Mouse (Mus musculus) embryonic facial prominence, embryonic 11.5 days (tissue): ENCODE data around the gene Dusp2. TPM values are rescaled to one million over a fixed set of nuclear protein-coding genes. Genes with fewer than 3 reads are reported as not detected.

Experiments
- ATAC-seq: fragments of 200-750 bp; cut with Nextera tagmentation; replicated peaks from 2 replicates; pipeline ENCODE4 v1.8.0; 2017; ENCODE audit warnings: low read depth; ENCODE audit not compliant: insufficient number of reproducible peaks, low FRiP score, low TSS enrichment
- DNase-seq: peaks from one replicate; pipeline ENCODE4 v3.0.0-alpha.2; 2015; ENCODE audit warnings: low spot score
- H3K27ac ChIP-seq: fragments of 300-500 bp; sonication (generic); replicated peaks from 2 replicates; pipeline ENCODE4 v1.5.1; 2014; ENCODE audit warnings: mild to moderate bottlenecking, low read depth, low read length, control low read depth
- H3K27me3 ChIP-seq: fragments of 300-500 bp; sonication (generic); 2 replicates; pipeline ENCODE4 v1.6.1; 2014; ENCODE audit warnings: mild to moderate bottlenecking, low read length, moderate library complexity, mixed read lengths; ENCODE audit not compliant: control insufficient read depth, insufficient read depth
- H3K36me3 ChIP-seq: fragments of 300-500 bp; sonication (generic); replicated peaks from 2 replicates; pipeline ENCODE4 v1.6.1; 2014; ENCODE audit warnings: low read depth, mild to moderate bottlenecking, low read length, moderate library complexity, mixed read lengths; ENCODE audit not compliant: control insufficient read depth, insufficient read depth
- H3K4me1 ChIP-seq: fragments of 300-500 bp; sonication (generic); 2 replicates; pipeline ENCODE4 v1.6.1; 2014; ENCODE audit warnings: low read length, mixed read lengths; ENCODE audit not compliant: control insufficient read depth, insufficient read depth
- H3K4me2 ChIP-seq: fragments of 300-500 bp; sonication (generic); 2 replicates; pipeline ENCODE4 v1.6.1; 2014; ENCODE audit warnings: low read depth, mild to moderate bottlenecking, control low read depth, low read length, moderate library complexity
- H3K4me3 ChIP-seq: fragments of 300-500 bp; sonication (generic); 2 replicates; pipeline ENCODE4 v1.5.1; 2014; ENCODE audit warnings: low read depth, low read length, control low read depth
- H3K9ac ChIP-seq: fragments of 300-500 bp; sonication (generic); replicated peaks from 2 replicates; pipeline ENCODE4 v1.6.1; 2014; ENCODE audit warnings: mild to moderate bottlenecking, control low read depth, low read length
- H3K9me3 ChIP-seq: fragments of 300-500 bp; sonication (generic); replicated peaks from 2 replicates; pipeline ENCODE4 v1.6.1; 2016; ENCODE audit warnings: mild to moderate bottlenecking, low read length, inconsistent platforms, mixed read lengths; ENCODE audit not compliant: control insufficient read depth
- WGBS: fragments of 180-500 bp; shearing (Covaris S2); extraction: QIAGEN DNeasy Blood & Tissue Kit; methylation state at CpG from one replicate; pipeline ENCODE4 v1.1.7; 2014; 5-methylcytosine and 5-hydroxymethylcytosine counted together
- polyA plus RNA-seq: library from polyadenylated mRNA; unstranded; fragments of >200 nt; fragmentation: Nextera tagmentation; extraction: Ambion mirVana; gene quantifications from 2 replicates; pipeline ENCODE4 v1.2.1, GENCODE M21; 2014

Gene Dusp2
- polyA plus RNA-seq, 1 experiment from 2014 or later, result 4.4 TPM

GRCm38 (mm10) chr2:127353881-127354280 lies 17.9 kb downstream of the Dusp2 start:
- Histone ChIP-seq H3K27ac (no peak overlapping the region), H3K9me3 (no peaks in the 10 kb centered on the region), H3K4me2 (no peak overlapping the region), H3K4me3 (no peak overlapping the region), H3K9ac (no peak overlapping the region), H3K4me1 (no peaks in the 10 kb centered on the region), H3K36me3 (no peaks in the 10 kb centered on the region), H3K27me3 (no peaks in the 10 kb centered on the region)
- ATAC-seq (no peak), DNase-seq (no peak)
- 90% methylated on average over 4 of the region's 4 CpGs for WGBS

GRCm38 (mm10) chr2:127362459-127363281 lies 26.7 kb downstream of the Dusp2 start, which contains the start of gene Adra2b:
Adra2b (plus strand) TSS chr2:127363208.
- H3K27ac ChIP-seq, result no peak within 1 kb of the TSS
- ATAC-seq (peak; percentile 66), DNase-seq (peak; percentile 84)
- H3K36me3 ChIP-seq, result no peaks in the 10 kb centered on the region
- peak within 1 kb of the TSS; percentile 22; the same call in 1 of the 2 replicates for H3K9ac ChIP-seq
- H3K4me1 ChIP-seq, result peaks cover 6% of the 10 kb centered on the region
- peak within 1 kb of the TSS; percentile 24 for H3K4me3 ChIP-seq
- peak within 1 kb of the TSS; percentile 66 for H3K4me2 ChIP-seq
- under 1% methylated on average over 42 of the region's 49 CpGs for WGBS
- no peaks in the 10 kb centered on the region for H3K9me3 ChIP-seq
- H3K27me3 ChIP-seq, result peaks cover 38% of the 10 kb centered on the region

GRCm38 (mm10) chr2:127363282-127363652 lies 27.3 kb downstream of the Dusp2 start:
- ATAC-seq, result no peak
- Histone ChIP-seq H3K36me3 (no peaks in the 10 kb centered on the region), H3K9ac (peak overlapping the region; percentile 22; the same call in 1 of the 2 replicates)

GRCm38 (mm10) chr2:127363696-127364095 lies 27.7 kb downstream of the Dusp2 start:
- Histone ChIP-seq H3K27me3 (peaks cover 38% of the 10 kb centered on the region), H3K4me2 (peak overlapping the region; percentile 66), H3K27ac (no peak overlapping the region), H3K36me3 (no peaks in the 10 kb centered on the region), H3K4me1 (peaks cover 6% of the 10 kb centered on the region), H3K9me3 (no peaks in the 10 kb centered on the region), H3K9ac (peak overlapping the region; percentile 22; the same call in 1 of the 2 replicates), H3K4me3 (peak overlapping the region; percentile 24)
- ATAC-seq (no peak), DNase-seq (no peak)
- WGBS, result 8% methylated on average over 20 of the region's 20 CpGs

More at GRCm38 (mm10) chr2:127363282-127363652, 27.3 kb downstream of the Dusp2 start:
- WGBS, result under 1% methylated on average over 28 of the region's 28 CpGs
- peak overlapping the region; percentile 66 for H3K4me2 ChIP-seq
- no peak for DNase-seq
- H3K4me3 ChIP-seq, result peak overlapping the region; percentile 24
- H3K27me3 ChIP-seq, result peaks cover 38% of the 10 kb centered on the region
- H3K4me1 ChIP-seq, result peaks cover 6% of the 10 kb centered on the region
- H3K27ac ChIP-seq, result no peak overlapping the region
- H3K9me3 ChIP-seq, result no peaks in the 10 kb centered on the region

GRCm38 (mm10) chr2:127364452-127364851 lies 28.5 kb downstream of the Dusp2 start:
- DNase-seq, result no peak
- no peak overlapping the region; the same call in 1 of the 2 replicates for H3K4me2 ChIP-seq
- H3K4me1 ChIP-seq, result peaks cover 6% of the 10 kb centered on the region
- H3K27me3 ChIP-seq, result peaks cover 38% of the 10 kb centered on the region
- H3K27ac ChIP-seq, result no peak overlapping the region
- no peak for ATAC-seq
- no peaks in the 10 kb centered on the region for H3K9me3 ChIP-seq
- H3K4me3 ChIP-seq, result no peak overlapping the region; the same call in 1 of the 2 replicates
- whole genome bisulfite sequencing, result 21% methylated on average over 8 of the region's 8 CpGs
- H3K9ac ChIP-seq, result no peak overlapping the region
- H3K36me3 ChIP-seq, result no peaks in the 10 kb centered on the region

GRCm38 (mm10) chr2:127367126-127367820 lies 31.3 kb downstream of the Dusp2 start:
- H3K36me3 ChIP-seq, result no peaks in the 10 kb centered on the region
- no peak overlapping the region for H3K27ac ChIP-seq
- no peak overlapping the region for H3K9ac ChIP-seq
- H3K4me2 ChIP-seq, result no peak overlapping the region
- ATAC-seq (no peak), DNase-seq (no peak)
- peaks cover 6% of the 10 kb centered on the region for H3K4me1 ChIP-seq
- WGBS, result 60% methylated on average over 10 of the region's 10 CpGs
- H3K4me3 ChIP-seq, result no peak overlapping the region
- H3K27me3 ChIP-seq, result peaks cover 33% of the 10 kb centered on the region
- no peaks in the 10 kb centered on the region for H3K9me3 ChIP-seq

GRCm38 (mm10) chr2:127369703-127370376 lies 33.9 kb downstream of the Dusp2 start:
- Histone ChIP-seq H3K4me3 (no peak overlapping the region), H3K27me3 (peaks cover 10% of the 10 kb centered on the region), H3K9ac (no peak overlapping the region), H3K4me1 (no peaks in the 10 kb centered on the region), H3K4me2 (no peak overlapping the region), H3K36me3 (no peaks in the 10 kb centered on the region), H3K9me3 (no peaks in the 10 kb centered on the region), H3K27ac (no peak overlapping the region)
- ATAC-seq, result no peak
- WGBS, result 75% methylated on average over 5 of the region's 5 CpGs
- no peak for DNase-seq
